Mouse (Mus musculus) thymus, postnatal 36 days (tissue): ENCODE results near the gene Gm2115.

Experiments used
- DNase-seq, 2 experiments: peaks; one replicate each; pipeline ENCODE4 v3.0.0; 2022; ENCODE audit warnings: mixed read lengths in 2 of 2

The Gm2115 gene

GRCm38 (mm10) chr7:84528796-84529533 is at the start of gene Gm2115:
TSS of gene Gm2115 (plus strand) at chr7:84528954.
- DNase-seq, result no peak

GRCm38 (mm10) chr7:84483447-84484407 is 45.0 kb upstream of the Gm2115 start:
- no peak for DNase-seq

- no peak for DNase-seq
Observed at GRCm38 (mm10) chr7:84486485-84486884, 42.3 kb upstream of the Gm2115 start.

- no peak for DNase-seq
Observed at GRCm38 (mm10) chr7:84503163-84503562, 25.6 kb upstream of the Gm2115 start.

GRCm38 (mm10) chr7:84518533-84519198 is 10.1 kb upstream of the Gm2115 start:
- DNase-seq, result no peak

GRCm38 (mm10) chr7:84521329-84521728 is 7.4 kb upstream of the Gm2115 start:
- DNase-seq, result no peak

DNA sequence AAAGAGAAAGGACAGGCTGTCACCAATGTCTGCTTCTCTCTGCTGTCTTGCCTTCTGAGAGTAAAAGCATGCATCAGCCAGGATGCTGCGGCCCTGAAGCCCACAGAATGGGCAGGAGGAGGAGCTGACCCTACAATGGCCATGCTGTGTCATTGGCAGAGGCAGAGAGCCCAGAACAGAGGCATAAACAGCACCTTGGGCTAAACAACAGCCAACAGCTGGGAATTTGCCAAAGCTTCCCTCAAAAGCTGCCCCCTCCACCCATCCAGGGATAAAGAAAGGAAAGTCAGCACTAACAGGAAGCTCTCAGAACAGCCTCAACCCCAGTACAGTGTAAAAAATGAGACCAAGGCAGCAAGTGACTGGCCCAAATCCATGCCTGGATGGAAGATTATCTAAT is 6.3 kb upstream of the Gm2115 start:
- no peak for DNase-seq

DNA sequence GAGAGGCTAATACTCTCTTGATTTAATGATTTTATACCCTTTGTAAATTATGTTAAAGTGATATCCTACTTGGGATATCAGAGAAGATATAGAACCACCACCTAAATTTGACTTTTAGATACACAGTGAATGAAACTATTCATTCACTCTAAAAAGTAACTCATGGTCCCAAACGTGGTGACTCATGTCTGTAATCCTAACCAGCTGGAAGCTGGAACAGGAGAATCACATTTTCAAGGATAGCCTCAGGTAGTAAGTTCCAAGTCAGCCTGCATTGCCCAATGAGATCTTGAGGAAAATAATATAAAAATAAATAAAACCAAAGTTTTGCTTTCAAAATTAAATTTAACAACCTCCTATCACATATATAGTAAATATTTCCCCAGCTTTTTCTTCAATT is 2.6 kb upstream of the Gm2115 start:
- DNase-seq, result no peak

GRCm38 (mm10) chr7:84532795-84533194 is 4.0 kb downstream of the Gm2115 start:
- DNase-seq, result no peak

DNA sequence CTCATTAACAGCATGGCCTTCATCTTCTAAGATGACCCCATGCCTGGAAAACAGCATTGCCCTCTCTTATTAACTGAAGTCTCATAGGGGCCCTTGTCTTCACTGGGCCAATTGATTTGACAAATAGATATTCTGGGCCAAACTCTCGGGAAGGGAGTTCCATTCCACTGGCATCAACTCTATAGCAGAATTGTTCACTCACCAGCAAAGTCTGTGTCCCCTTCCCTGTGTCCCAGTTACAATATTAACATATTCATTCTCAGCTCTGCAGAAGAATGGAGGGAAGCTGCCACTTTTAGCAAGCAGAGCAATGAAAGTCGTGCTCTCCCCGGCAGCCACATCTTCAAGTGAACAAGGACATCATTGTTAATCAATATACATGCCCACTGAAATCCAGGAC is 5.9 kb downstream of the Gm2115 start:
- no peak for DNase-seq

GRCm38 (mm10) chr7:84544946-84545345 is 16.2 kb downstream of the Gm2115 start:
- DNase-seq, result no peak

- DNase-seq, result no peak
Observed at GRCm38 (mm10) chr7:84546667-84547066, 17.9 kb downstream of the Gm2115 start.

DNA sequence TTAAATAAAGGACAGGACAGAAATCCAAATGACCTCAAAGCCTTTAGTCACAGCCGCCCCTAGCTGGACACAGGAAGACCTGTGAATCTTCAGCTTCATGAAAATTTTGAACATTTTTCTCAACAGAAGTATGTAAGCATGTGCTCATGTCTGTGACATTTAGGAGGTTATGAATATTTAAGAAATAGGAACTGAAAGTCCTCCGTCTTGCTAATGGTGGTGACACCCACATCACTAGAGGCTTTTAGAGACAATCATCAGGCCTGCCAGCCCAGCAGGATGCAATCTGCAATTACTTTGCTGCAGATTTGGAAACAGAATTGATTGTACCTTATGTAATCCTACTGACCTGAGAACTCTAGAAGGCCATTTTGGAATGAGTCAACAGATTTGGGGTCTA is 22.7 kb downstream of the Gm2115 start:
- DNase-seq, result no peak

GRCm38 (mm10) chr7:84555294-84555693 is 26.5 kb downstream of the Gm2115 start:
- no peak for DNase-seq

DNA sequence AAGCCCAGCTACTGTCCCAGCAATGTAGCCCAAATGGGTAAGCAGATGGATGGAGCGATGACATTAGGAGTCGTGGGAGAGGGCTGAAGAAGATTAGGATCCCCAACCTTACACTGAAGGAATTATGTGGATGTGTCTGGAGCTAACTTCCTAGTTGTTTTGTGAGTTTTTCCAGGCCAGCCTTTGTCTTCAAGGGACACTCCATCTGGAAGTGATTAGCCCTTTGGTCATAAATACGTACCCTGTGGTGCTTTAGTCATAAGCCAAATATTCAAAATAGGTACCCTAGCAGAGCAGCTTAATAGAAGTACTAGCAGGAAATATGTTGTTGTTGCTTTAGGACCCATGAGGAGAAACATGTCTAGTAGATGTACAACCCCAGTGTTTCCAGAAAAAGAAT is 28.6 kb downstream of the Gm2115 start:
- DNase-seq, result no peak

GRCm38 (mm10) chr7:84560500-84560899 is 31.7 kb downstream of the Gm2115 start:
- no peak for DNase-seq

GRCm38 (mm10) chr7:84564236-84564635 is 35.5 kb downstream of the Gm2115 start:
- DNase-seq, result no peak

- no peak for DNase-seq
Observed at GRCm38 (mm10) chr7:84566200-84566599, 37.4 kb downstream of the Gm2115 start.

DNA sequence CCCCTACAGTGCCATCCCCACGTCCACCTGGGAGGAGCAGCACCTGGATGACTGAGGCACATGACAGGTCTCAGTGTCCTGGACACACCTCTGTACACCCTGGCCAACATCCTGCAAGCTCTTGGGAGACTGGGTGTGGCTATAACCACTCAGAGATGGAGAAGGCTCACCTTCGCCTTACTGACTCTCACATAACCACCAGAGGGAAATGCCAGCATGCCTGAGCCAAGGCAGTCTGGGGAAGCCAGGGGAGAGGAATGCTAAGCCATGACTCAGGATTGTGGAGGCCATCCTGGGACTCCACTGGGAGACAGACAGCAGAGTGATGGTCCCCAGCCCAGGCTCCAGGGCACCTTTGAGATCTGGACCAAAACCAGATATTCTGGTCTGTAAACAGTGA is 48.3 kb downstream of the Gm2115 start:
- no peak for DNase-seq

DNA sequence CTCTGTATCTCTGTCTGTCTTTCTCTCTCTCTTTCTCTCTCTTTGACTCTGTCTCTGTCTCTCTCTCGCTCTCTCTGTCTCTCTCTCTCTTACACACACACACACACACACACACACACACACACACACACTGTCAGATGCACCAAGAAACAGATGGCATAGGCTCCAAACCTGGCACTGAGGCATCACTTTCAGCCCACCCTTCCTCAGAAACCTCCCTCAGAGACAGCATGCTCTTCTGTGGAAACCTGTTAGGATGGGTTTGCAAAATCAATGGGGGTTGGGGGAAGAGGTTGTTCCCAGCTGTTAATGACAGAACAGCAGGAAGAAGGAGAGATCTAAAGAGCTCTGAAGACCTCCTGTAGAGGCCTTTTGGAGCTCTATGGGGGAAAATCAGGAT is 50.1 kb downstream of the Gm2115 start:
- no peak for DNase-seq

DNA sequence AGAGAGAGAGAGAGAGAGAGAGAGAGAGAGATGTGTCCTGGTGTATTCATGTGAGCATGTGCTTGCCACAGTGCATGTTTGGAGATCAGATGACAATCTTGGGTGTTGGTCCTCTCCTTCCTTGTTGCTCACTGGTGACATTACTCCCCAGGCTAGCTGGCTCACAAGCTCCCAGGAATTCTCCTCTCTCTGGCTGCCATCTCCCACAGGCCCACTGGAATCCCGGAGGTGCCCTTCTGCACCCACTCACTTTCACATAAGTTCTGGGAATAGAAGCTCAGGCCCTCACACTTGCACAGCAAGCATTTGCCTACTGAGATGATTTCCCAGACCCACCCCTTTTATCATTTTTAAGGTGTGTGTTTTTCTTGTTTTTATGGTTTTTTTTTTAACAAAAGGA is 51.0 kb downstream of the Gm2115 start:
- no peak for DNase-seq

- no peak for DNase-seq
Observed at GRCm38 (mm10) chr7:84585086-84585485, 56.3 kb downstream of the Gm2115 start.

- DNase-seq, result no peak
Observed at GRCm38 (mm10) chr7:84586360-84587100, 57.8 kb downstream of the Gm2115 start.
